Comparison of ENCODE assay signal across 8 mouse cellular contexts in the genomic region with DNA sequence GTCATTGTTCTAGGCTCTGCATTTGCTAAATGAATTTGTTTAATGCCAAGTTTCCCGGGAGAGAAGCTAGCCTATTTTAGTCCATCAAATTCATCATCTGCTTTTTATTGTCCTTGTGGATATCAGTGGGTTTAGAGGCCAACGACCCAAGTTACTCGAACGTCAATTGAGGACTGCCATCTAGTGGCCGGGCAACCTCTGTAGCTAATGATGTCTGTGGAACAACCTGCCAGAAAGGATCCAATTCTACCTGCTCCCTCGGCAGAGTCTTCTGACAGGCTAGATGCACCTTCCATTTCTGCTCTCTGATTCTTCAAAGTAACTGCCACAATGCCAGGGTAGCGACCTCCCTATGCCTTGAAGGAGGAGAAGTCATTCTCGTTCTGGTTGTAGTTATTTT.
DNase-seq lines count a peak whose midpoint lies in the region; ATAC-seq and TF ChIP-seq lines count a peak whose summit lies in the region.

No protein-coding gene starts in this region.

- 12% methylated on average over 8 of the region's 8 CpGs for WGBS in hindbrain, embryonic 10.5 days
- 6% methylated on average over 8 of the region's 8 CpGs for WGBS in hindbrain, embryonic 16.5 days
- 5% methylated on average over 8 of the region's 8 CpGs for WGBS in kidney, postnatal 0 days
- WGBS in liver, embryonic 13.5 days (ENCODE audit: insufficient replicate concordance): 11% methylated on average over 8 of the region's 8 CpGs
- 7% methylated on average over 8 of the region's 8 CpGs for WGBS in stomach, postnatal 0 days

- TF ChIP-seq EP300 in stomach, postnatal 0 days (optimal IDR thresholded peaks at IDR 0.05): no peak

- peaks cover 3% of the 10 kb centered on the region; the same call in 1 of the 2 replicates for H3K27me3 ChIP-seq in hindbrain, embryonic 10.5 days (ENCODE audit: insufficient read depth, poor library complexity, severe bottlenecking)
- H3K27me3 ChIP-seq in hindbrain, embryonic 16.5 days (replicated peaks; ENCODE audit: control insufficient read depth, insufficient read depth, low read length): no peaks in the 10 kb centered on the region
- H3K27me3 ChIP-seq in kidney, postnatal 0 days (ENCODE audit: insufficient read depth, low read length): no peaks in the 10 kb centered on the region
- H3K27me3 ChIP-seq in liver, embryonic 13.5 days: no peaks in the 10 kb centered on the region
- no peaks in the 10 kb centered on the region for H3K27me3 ChIP-seq in stomach, postnatal 0 days (ENCODE audit: control insufficient read depth, insufficient read depth, low read length)

- no peak overlapping the region for H3K4me2 ChIP-seq in hindbrain, embryonic 16.5 days (ENCODE audit: low read length)
- no peak overlapping the region for H3K4me2 ChIP-seq in kidney, postnatal 0 days (ENCODE audit: low read length)
- H3K4me2 ChIP-seq in liver, embryonic 13.5 days: no peak overlapping the region
- H3K4me2 ChIP-seq in stomach, postnatal 0 days (replicated peaks; ENCODE audit: low read depth): no peak overlapping the region; the same call in 1 of the 2 replicates

- H3K9me3 ChIP-seq in hindbrain, embryonic 10.5 days: peaks cover 5% of the 10 kb centered on the region; the same call in 1 of the 2 replicates
- H3K9me3 ChIP-seq in hindbrain, embryonic 16.5 days (ENCODE audit: control insufficient read depth, low read length): no peaks in the 10 kb centered on the region
- H3K9me3 ChIP-seq in kidney, postnatal 0 days (replicated peaks; ENCODE audit: low read length): no peaks in the 10 kb centered on the region
- H3K9me3 ChIP-seq in liver, embryonic 13.5 days (replicated peaks): no peaks in the 10 kb centered on the region; the same call in 1 of the 2 replicates
- H3K9me3 ChIP-seq in stomach, postnatal 0 days (ENCODE audit: control insufficient read depth, low read length): no peaks in the 10 kb centered on the region

- no peaks in the 10 kb centered on the region for H3K36me3 ChIP-seq in hindbrain, embryonic 10.5 days
- H3K36me3 ChIP-seq in hindbrain, embryonic 16.5 days (ENCODE audit: control insufficient read depth, insufficient read depth, low read length): no peaks in the 10 kb centered on the region
- no peaks in the 10 kb centered on the region for H3K36me3 ChIP-seq in kidney, postnatal 0 days (ENCODE audit: insufficient read depth, low read length)
- H3K36me3 ChIP-seq in liver, embryonic 13.5 days: no peaks in the 10 kb centered on the region
- H3K36me3 ChIP-seq in stomach, postnatal 0 days (ENCODE audit: control insufficient read depth, insufficient read depth, low read length): no peaks in the 10 kb centered on the region

- peaks cover 29% of the 10 kb centered on the region for H3K4me1 ChIP-seq in hindbrain, embryonic 10.5 days (replicated peaks)
- no peaks in the 10 kb centered on the region; the same call in 1 of the 2 replicates for H3K4me1 ChIP-seq in hindbrain, embryonic 16.5 days (ENCODE audit: control insufficient read depth, insufficient read depth, low read depth, low read length)
- H3K4me1 ChIP-seq in kidney, postnatal 0 days (replicated peaks; ENCODE audit: insufficient read depth, low read length): no peaks in the 10 kb centered on the region
- H3K4me1 ChIP-seq in liver, embryonic 13.5 days (replicated peaks): no peaks in the 10 kb centered on the region
- H3K4me1 ChIP-seq in stomach, postnatal 0 days (replicated peaks; ENCODE audit: control insufficient read depth, insufficient read depth): no peaks in the 10 kb centered on the region

- ATAC-seq in hindbrain, embryonic 16.5 days: no peak
- ATAC-seq in kidney, postnatal 0 days (replicated peaks; ENCODE audit: low FRiP score, low read depth): no peak
- ATAC-seq in liver, embryonic 13.5 days (ENCODE audit: low read depth): no peak
- ATAC-seq in stomach, postnatal 0 days (ENCODE audit: low FRiP score, low TSS enrichment): peak; percentile 61

- DNase-seq in hindbrain, embryonic 10.5 days (ENCODE audit: low spot score): peak; percentile 85
- DNase-seq in cerebellum, postnatal 4 days (ENCODE audit: low spot score in 2 of 2): peak; percentile 55 to 81
- DNase-seq in gastrocnemius, postnatal 36 days: peak; percentile 58 to 68
- peak; percentile 85 for DNase-seq in kidney, postnatal 0 days (ENCODE audit: low spot score)
- DNase-seq in liver, embryonic 13.5 days: peak; percentile 13
- peak; percentile 86 for DNase-seq in neural tube, embryonic 10.5 days (ENCODE audit: extremely low spot score, low spot score)
- peak; percentile 81 for DNase-seq in stomach, postnatal 0 days (ENCODE audit: low spot score)

- H3K9ac ChIP-seq in hindbrain, embryonic 16.5 days (ENCODE audit: low read depth, low read length): no peak overlapping the region
- no peak overlapping the region for H3K9ac ChIP-seq in kidney, postnatal 0 days (ENCODE audit: low read depth, low read length)
- no peak overlapping the region for H3K9ac ChIP-seq in liver, embryonic 13.5 days
- no peak overlapping the region for H3K9ac ChIP-seq in stomach, postnatal 0 days (ENCODE audit: low read length)

- H3K27ac ChIP-seq in hindbrain, embryonic 10.5 days: peak overlapping the region; percentile 76
- no peak overlapping the region for H3K27ac ChIP-seq in hindbrain, embryonic 16.5 days (ENCODE audit: low read depth, low read length)
- no peak overlapping the region for H3K27ac ChIP-seq in kidney, postnatal 0 days
- no peak overlapping the region for H3K27ac ChIP-seq in liver, embryonic 13.5 days
- no peak overlapping the region for H3K27ac ChIP-seq in stomach, postnatal 0 days (replicated peaks)

- peak; percentile 91 for TF ChIP-seq CTCF in kidney, postnatal 0 days (IDR thresholded peaks at IDR 0.05; ENCODE audit: low read depth)
- TF ChIP-seq CTCF in stomach, postnatal 0 days (IDR thresholded peaks at IDR 0.05; ENCODE audit: low read depth): peak; percentile 93

- H3K4me3 ChIP-seq in hindbrain, embryonic 10.5 days: no peak overlapping the region
- H3K4me3 ChIP-seq in hindbrain, embryonic 16.5 days (ENCODE audit: low read length): no peak overlapping the region
- no peak overlapping the region for H3K4me3 ChIP-seq in kidney, postnatal 0 days (replicated peaks; ENCODE audit: low read depth, low read length)
- no peak overlapping the region for H3K4me3 ChIP-seq in liver, embryonic 13.5 days (replicated peaks)
- H3K4me3 ChIP-seq in stomach, postnatal 0 days (ENCODE audit: low read depth, low read length): no peak overlapping the region

- intact Hi-C loops in gastrocnemius, postnatal 36 days (cut with DNase I): loop anchor here (2.0 to 10.0 kb wide), 3 partner anchors 455 to 1329 kb away; no protein-coding TSS in a partner anchor

Comparison
In these comparisons a context has a peak if more than half of its experiments do, and no peak if none do; other contexts are left out.
1. DNase-seq: peak in every context shown above with its lines; median percentile 86 in neural tube, embryonic 10.5 days; 85 in hindbrain, embryonic 10.5 days; 85 in kidney, postnatal 0 days; 81 in stomach, postnatal 0 days; 68 in cerebellum, postnatal 4 days; 63 in gastrocnemius, postnatal 36 days; 13 in liver, embryonic 13.5 days.